Mouse (Mus musculus) thymus, postnatal 36 days (tissue): Measurements from ENCODE around the gene Khnyn.

Source experiments
- DNase-seq, 2 experiments: peaks; one replicate each; pipeline ENCODE4 v3.0.0; 2022; ENCODE audit warnings: mixed read lengths in 2 of 2

The Khnyn gene

DNA sequence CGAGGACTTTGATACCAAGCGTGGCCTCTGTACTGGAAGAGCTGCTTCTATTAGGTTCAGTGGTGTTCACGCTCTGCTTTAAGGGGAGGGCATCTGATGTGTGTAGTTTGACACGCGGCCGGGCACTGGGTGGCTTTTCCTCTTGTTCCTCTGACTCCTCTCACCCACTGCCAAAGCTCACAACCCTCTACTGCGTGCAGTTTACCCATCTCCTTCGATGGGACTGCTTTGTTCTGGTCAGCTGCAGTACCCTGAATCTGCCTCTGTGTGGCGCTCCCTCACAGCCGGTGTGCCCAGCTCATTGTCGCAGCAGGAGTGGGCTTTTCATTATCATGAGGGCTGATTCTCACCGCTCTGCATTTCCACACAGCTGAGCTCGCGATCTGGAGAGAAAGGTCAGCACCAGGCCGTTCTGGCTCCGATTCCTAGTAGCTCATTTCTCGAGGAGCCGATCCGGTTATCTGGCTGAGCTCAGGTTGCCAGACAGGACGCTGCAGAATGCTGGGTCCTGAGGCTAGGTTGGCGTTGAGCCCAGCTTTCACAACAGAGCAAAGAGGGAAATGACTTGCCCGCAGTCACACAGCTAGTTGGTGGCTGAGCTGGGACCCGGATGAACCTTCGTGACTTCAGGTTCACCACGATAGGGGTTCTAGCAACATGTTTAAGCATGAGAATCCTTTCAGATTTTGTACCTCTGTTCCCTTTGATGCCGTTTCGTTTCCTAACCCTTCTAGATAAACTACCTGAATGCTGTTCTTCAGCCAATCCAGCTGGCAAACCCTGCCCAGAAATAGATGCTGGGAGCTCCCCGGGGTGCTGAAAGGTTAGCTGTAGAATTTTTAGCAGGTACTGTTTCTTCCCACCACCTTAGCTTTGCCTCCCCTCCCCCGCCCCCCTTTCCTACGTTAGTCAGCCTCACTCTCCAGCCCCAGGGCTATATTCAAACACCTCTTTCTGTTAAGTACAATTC is 10.7 kb upstream of the Khnyn start:
- DNase-seq, result peak; percentile 70 to 76

DNA sequence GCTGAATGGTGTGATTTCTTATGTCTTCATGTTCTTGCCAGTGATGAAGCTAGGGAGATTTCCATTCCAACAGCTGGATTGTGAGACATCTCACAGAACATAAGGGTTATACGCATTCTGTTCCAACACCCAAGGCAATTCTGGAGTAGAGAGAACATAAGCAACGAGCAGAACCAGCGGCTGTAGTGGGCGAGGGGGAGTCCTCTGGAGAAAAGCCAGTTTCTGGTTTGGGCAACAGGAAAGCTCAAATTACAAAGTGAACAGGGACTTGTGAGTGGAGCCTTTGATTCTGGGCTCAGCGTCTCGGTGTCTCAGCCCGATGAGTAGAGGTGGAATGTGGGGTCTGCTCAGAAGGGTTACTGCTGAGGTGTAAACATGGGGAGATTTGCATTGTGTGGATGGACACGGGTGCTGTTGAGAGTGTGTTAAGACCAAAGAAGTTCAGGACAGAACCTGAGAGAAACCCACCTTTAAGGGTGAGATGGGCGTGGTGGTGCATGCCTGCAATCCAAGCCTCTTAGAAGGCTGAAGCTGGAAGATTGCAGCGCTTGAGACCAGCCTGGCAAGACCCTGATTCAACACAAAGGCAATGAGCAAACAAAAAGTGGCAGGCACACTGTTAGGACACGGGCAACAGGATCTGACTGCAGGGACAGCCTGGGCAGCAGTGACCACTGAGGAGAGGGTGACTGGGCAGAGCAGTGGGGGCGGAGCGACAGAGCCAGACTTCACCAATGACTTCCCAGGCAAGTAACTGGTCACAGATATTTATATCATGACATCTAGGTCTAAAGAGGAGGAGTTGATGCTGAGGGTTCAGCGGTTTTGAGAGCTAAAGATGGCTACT is 7.1 kb upstream of the Khnyn start:
- DNase-seq, result no peak

DNA sequence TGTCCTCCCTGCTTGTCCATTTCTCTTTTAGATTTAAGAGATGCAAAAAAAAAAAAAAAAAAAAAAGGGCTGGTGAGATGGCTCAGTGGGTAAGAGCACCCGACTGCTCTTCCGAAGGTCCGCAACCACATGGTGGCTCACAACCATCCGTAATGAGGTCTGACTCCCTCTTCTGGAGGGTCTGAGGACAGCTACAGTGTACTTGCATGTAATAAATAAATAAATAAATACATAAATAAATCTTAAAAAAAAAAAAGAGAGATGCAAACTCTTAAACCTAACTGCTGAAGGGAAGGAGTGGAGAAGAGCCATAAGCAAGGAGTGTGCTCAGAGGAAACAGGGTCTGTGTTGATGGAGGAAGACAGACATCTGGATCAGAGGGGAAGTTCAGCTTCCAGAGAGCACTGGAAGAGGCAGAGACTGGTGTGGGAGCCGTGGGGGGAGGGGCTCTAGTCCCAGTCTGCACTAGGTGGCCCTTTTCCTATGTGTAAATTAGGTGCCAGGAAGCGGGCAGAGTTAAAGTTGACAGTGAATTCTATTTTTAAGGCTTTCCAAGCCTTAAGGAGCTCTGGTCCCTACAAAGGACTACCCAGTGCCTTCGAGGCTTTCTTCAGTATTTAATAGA is 6.3 kb upstream of the Khnyn start:
- no peak for DNase-seq

DNA sequence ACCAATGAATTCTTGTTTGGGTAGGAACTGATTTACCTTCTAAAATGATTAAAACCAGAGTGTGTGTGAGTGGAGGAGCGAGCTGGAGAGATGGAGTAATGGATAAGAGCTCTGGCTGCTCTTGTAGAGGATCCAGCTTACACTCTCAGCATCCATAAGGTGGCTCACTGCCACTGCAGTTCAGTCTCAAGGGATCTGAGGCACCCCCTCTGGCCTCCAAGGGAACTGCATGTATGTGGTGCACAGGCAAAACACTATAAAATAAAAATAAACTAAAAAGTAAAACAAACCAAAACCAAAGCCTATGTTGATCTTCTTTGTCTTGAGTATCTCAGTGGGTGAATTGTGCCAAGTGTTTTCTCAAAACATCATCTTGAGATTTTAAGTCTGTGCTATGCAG is 5.1 kb upstream of the Khnyn start:
- DNase-seq, result peak; percentile 74 to 77

DNA sequence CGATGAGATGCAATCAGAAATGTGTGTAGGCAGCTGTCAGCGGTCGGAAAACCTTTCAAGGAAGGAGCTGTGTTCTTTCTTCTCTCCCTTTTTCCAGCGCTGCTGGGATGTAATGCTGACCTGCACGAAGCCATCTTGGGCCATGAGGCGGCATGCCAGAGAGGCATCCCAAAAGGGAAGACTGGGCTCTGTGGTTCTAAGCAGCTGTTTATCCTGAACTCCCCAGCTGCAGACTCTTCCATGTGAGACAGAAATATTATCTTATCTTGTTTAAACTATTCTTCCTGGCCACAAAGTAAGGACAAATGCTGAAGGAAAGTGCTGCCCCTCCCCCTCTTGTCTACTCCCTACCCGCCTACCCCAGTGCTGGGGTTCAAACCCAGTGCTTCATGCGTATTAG is 3.8 kb upstream of the Khnyn start:
- DNase-seq, result no peak

DNA sequence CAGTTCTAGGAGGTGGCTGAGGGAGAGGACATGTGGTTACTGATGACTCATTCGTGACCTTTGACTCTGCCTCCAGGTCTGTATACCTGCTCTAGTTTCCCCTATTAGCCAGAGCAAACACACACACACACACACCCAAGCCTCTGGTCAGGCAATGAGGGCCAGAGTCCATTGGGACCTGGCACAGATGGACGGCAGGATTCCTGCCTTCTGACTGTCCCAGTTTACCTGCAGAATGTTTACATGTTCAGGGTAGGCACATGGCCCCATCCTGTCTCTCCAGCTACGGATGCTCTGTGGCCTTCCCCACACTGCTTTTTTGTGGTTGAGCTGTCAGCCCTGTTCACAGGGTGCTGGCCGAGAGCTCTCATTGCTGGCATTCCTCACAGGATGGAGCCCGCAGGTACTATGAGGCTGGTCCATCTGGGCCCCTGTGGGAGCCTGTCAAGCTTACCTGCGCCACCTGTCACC is 2.5 kb upstream of the Khnyn start:
- DNase-seq, result no peak

DNA sequence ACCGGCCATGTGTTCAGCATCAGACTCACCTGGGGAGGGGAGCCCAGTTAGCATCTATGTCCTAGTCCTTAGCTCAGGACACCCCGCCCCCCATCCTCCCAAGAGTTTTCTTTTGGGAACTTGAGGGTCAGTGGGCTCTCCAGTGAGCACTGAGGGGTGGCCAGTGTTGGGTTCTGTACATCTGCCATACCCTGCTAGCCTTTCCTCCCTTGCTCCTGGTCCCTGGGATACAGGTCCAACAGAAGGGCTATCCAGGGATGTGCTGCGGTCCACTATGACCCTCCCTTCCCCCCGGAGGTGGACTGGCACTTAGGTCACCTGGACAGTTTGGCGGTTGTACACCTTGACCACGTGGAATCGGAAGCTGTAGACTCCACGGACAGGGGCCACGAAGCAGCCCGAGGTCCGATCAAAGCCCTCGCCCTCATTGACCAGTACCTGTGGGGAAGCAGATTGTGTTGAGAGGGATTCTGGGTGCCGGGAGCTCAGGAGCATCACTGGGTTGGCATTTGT is 1.5 kb upstream of the Khnyn start:
- DNase-seq, result no peak

DNA sequence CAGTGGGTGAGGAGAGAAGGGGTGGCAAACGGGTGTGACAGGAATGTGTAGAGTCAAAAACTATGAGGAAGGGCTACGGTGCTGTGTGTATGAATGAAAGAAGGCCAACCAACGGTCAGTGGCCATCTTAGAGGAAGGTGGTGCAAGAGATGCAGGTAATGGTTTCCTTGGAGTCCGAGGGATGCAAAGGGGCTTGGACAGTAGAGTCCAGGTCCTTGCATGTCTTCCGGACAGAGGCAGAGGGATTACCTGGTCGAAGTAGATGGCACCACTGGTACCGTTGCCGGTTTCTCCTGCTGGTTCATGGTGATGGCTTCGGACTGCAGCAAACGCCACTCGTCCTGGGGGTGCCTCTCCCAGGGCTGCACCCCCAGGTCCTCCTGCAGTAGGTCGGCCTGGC is 1.1 kb upstream of the Khnyn start:
- no peak for DNase-seq

DNA sequence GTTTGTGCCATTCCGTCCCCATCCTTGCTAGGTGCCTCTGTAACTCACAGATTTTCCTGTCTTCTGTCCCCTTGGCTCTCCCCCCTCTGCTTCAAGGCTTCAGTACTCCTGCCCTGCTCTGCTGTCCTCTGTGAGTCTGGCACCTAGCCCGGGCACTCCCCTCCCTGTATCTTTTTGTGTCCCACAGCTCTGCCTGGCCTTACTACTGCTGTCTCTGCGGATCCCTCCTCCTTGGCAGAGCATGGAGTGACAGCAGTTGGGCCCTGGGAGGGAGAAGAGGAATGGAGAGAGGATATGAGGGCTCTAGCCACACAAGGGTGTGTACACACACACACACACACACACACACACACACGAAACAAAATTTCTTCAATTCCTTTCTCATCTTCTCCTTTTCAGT is 581 bp upstream of the Khnyn start, which contains the start of gene Cbln3:
Gene Cbln3 (minus strand): TSS at position 227 of the 400 bp plus-strand sequence.
- DNase-seq, result no peak

DNA sequence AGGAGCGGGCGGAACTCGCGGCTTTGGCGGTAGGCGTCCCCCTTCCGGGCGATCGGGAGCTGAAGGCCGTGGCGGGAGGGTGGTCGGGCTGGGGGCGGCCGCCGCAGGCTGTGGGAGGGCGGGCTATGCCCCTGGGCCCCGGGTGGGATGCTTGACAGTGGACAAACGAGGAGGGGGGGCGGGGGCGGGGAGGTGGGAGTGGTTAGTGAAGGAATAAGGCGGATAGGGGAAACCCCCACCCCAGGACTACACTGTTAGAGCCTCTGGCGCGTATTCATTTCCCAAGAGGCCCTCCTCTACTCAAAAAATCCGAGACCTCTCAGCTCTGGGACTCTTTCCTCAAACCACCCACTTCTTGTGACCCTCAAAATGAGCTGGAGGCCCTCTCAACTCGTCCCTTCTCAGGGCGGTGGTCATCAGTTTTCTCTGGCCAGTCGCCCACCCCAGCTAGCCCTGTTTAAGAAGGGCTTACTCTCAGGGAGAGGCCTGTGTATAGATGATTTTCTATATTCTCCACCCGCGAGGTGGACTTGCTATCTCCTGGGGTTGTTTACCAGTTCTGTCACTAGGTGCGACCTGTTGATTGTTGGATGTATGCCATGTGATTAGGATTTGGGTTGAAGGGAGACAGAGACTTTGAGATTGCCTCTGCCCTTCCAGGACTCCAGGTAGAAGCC is 505 bp downstream of the Khnyn start:
- no peak for DNase-seq

DNA sequence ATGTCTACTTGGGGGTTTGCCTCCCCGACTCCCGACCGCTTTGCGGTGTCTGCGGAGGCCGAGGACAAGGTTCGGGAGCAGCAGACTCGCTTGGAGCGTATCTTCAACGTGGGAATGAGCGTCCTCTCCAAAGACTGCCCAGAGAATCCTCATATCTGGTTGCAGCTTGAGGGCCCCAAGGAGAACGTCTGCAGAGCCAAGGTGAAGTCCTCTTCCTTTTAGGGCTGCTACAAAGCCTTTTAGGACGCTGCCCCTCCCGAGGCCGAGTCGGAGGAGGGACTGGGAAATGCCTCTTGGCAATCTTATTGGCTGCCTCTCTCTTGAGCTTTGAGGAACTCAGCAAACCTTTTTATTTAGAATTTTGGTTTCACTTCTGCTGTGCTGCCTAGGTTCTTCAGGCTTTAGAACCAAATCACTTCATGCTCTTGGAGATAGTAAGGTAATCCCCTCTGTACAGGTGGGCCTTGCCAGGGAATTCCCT is 1.1 kb downstream of the Khnyn start:
- peak; percentile 60 to 65 for DNase-seq

DNA sequence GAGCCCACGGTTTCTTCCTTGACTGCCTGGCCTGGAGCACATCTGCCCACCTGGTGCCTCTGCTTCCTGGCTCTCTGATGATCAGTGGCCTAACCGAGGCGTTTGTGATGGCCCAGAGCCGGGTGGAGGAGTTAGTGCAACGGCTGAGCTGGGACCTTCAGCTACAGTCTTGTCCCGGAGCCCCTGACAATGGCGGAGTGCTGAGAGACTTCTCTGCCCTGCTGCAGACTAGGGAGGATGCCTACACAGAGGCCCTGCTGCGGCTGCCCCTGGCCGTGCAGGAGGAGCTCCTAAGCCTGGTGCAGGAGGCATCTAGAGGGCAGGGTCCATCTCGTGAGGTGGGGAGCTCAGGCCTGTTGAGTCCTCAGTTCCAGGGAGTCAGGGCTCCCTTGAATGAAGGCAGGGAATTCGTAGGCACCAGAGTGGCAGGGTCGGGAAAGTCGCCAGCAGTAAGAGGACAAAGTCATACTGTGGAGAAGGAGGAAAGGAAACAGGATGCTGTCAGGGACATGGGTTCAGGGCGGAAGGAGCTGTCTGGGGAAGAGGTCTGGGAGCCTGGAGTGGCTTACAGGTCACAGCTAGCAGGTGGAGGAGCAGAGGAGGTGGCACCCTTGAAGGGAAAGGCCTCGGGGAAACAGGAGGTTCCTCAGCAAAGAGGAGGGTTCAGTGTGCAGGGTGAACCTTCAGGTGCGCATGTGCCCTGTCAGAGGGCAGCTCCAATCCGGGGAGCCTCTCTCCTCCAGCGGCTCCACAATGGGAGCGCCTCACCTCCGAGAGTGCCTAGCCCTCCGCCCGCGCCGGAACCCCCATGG is 2.0 kb downstream of the Khnyn start:
- no peak for DNase-seq

DNA sequence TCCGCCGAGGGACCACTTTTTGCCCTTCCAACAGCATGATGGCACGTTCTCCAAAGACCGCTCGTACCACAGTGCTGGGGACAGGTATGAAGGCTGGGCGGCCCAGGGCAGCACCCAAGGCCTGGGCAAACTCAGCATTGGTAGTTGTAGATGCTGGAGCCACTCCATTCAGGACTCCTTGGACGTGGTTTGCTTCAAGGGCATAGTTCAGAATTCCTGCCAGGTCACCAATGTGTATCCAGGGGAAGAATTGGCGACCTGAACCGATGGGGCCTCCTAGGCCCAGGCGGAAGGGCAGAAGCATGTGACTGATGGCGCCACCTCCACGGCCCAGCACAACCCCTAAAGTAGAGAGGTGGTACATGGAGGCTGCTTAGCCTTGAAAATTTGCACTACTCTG is 12.9 kb downstream of the Khnyn start:
- DNase-seq, result no peak

DNA sequence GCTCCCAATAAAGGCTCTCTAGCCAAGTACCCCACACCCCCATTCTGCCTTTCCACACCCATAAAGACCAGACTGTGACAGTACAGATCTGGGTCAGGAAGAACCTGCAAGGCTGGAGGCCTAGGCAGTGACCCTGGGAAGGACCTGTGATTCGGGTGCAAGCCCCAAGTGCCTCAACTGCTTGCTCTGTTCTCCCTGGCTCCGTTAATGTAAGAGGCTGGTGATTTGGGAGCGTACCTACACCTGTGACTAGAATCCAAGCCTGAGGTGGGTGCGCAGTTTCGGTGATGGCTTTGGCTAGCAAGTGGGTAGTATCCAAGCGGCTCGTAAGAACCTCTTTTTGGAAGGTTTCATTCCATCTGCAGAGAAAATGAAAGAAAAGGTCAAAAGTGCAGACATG is 14.2 kb downstream of the Khnyn start:
- no peak for DNase-seq

DNA sequence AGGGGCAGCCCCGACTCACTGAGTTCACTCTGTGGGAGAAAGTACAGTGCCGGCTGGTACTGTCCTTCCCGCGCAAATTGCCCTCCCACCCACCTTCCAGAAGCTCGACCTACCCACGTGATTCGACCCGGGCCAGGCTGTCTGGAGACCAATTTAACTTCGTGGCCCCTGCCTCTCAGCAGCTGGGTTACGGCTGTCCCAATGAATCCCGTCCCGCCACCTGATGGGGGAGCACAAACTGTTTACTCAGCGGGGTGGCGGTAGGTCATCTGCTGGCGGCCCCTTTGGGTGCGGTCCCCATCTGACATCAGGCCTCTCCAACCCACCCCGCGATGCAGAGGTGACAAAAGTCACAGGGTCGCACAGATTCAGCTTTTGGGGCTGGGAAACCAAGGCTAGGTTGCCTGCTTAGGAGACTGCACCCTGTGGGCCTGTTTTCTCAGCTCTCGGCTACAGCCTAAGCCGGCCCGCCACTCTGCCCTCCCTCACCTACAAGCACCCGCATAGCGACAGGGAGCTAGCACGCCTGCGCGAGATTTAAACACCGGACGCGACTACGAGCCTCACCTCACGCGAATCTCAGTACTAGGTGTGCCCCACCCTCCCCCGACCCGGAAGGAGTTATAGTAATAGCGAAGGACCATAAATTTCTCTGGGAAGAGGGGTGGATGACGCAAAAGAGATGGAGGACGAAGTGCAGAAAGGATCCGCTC is 15.1 kb downstream of the Khnyn start, which contains the start of gene Sdr39u1:
Gene Sdr39u1 (minus strand): TSS at position 593 of the 713 bp plus-strand sequence.
- peak; percentile 81 to 89 for DNase-seq

DNA sequence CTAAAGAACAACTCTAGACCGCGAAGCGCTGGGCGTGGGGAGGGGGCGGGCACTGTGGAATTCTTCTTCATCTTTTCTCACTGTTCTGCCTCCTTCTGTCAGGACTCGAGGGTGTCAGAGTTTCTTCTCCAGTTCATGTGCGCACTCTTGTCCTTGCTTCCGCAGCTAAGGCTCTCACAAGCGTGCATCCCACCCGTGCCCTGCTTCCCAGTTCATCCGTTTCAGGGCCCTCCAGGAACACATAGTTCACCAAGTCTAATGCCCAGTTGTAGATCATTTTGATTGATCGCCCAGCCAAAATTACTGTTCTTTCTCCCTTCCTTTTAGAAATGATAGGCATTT is 15.6 kb downstream of the Khnyn start:
- DNase-seq, result no peak

DNA sequence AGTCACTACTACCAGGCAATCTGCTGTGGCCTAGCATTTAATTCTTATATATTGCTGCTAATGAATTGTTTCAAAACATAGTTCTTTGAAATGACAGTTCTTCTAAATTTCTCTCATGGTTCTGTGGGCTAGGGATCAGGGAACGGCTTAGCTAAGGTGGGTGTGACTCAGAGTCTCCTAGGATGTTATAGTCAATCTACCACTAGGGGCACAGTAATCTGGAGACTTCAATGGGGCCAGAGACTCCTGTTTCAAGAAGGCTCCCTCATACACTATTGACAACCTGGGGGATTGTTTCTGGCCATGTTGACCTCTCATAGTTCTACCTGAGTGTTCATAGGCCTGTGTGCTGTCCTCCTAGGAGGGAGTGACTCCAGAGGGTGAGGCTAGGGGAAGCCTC is 20.8 kb downstream of the Khnyn start:
- DNase-seq, result no peak

DNA sequence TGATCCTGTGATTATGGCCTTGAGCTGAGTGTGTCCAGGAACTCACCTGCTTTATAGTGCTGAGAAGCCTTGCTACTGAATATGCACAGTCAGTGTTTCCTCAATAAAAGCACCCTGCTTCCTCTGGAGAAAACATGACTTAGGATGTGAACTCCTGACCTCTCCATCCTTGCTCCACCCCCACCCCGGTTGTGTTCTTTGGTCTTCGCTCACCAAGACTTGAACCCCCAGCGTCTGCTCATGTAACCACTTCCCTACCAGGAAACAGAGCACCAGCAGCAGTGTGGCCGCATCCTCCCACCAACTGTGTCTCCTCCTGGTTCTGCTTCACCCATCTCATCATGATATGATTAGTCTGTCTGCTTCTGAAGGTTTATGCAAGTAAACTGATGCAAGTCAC is 28.7 kb downstream of the Khnyn start:
- DNase-seq, result peak in 1 of 2 experiments; percentile 32

DNA sequence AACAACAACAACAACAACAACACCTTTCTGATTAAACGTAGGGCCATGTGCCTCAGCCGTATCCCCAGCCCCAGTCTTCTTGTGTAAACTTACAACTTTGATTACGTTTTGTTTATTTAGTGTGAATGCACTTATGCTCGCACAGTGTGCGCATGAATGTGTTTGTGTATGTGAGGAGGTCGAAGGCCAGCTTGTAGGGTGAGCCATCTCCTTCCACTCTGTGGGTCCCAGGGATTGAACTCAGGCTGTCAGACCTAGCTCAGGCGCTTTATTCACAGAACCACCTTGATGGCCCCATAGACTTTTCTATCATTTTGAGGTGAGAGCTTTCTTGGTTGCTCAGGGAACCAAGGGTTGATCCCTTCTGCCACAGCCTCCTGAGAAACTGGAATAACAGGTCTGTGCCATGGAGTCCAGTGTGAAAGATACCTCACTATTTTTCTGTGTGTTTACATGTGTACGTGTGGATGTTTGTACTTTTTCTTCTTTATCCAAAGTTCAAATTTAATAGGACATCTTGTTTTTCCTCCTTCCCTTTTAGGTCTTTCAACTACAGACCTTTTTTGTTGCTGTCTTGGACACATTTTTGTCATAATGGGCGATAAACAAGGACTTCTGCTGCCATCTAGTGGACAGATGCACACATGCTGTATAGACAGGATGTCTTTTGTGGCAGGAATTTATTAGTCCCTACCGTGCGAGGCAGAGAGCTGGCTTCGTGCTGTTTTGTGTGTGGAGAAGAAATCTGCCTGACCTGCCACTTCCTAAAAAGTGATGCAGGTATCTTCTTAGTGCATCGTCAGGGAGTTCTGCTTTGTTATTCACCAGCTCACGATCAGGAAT is 33.7 kb downstream of the Khnyn start:
- peak; percentile 47 to 50 for DNase-seq
